Mouse (Mus musculus) MEL (cell line): ENCODE data around the gene Mprip. TPM values are rescaled to one million over a fixed set of nuclear protein-coding genes. Genes with fewer than 3 reads are reported as not detected.

Source experiments
- DNase-seq: peaks from one replicate; pipeline ENCODE4 v3.0.0; 2011; ENCODE audit warnings: low read depth, low spot score
- H3K27ac ChIP-seq: 2 replicates; pipeline ENCODE4 v1.5.1; 2012; ENCODE audit warnings: low read depth, mild to moderate bottlenecking, control low read depth, low read length, moderate library complexity; ENCODE audit not compliant: control insufficient read depth
- H3K27me3 ChIP-seq, 2 experiments: fragments of 150-350 bp in 1 of 2; sonication (generic) in 1 of 2; 2 replicates each; pipeline ENCODE4 v1.6.1; 2012; ENCODE audit warnings: low read length in 2 of 2, mild to moderate bottlenecking in 2 of 2, improper control_type of control experiment in 1 of 2, moderate library complexity in 1 of 2; ENCODE audit not compliant: insufficient read depth in 2 of 2, control insufficient read depth in 1 of 2
- H3K36me3 ChIP-seq, 2 experiments: 2 replicates each; pipeline ENCODE4 v1.6.1; 2012 to 2014; ENCODE audit warnings: low read length in 2 of 2, improper control_type of control experiment in 1 of 2, inconsistent platforms in 1 of 2, mild to moderate bottlenecking in 1 of 2; ENCODE audit not compliant: insufficient read depth in 2 of 2, control insufficient read depth in 1 of 2
- H3K4me1 ChIP-seq, 2 experiments: fragments of 150-350 bp in 1 of 2; sonication (generic) in 1 of 2; 2 replicates each; pipeline ENCODE4 v1.6.1; 2012; ENCODE audit warnings: low read length in 2 of 2, improper control_type of control experiment in 1 of 2, mild to moderate bottlenecking in 1 of 2; ENCODE audit not compliant: insufficient read depth in 2 of 2, control insufficient read depth in 1 of 2
- H3K4me3 ChIP-seq, 2 experiments: fragments of 150-350 bp in 1 of 2; sonication (generic) in 1 of 2; 2 replicates each; pipeline ENCODE4 v1.5.1; 2012; ENCODE audit warnings: low read depth in 2 of 2, low read length in 2 of 2, mild to moderate bottlenecking in 2 of 2, moderate library complexity in 2 of 2, control low read depth in 1 of 2, improper control_type of control experiment in 1 of 2; ENCODE audit not compliant: control insufficient read depth in 1 of 2, insufficient read depth in 1 of 2
- H3K79me2 ChIP-seq: 2 replicates; pipeline ENCODE4 v1.6.1; 2012; ENCODE audit warnings: mild to moderate bottlenecking, low read length, moderate library complexity; ENCODE audit not compliant: control insufficient read depth, poor library complexity, insufficient read depth
- H3K9ac ChIP-seq: 2 replicates; pipeline ENCODE4 v1.6.1; 2012; ENCODE audit warnings: low read depth, mild to moderate bottlenecking, control low read depth, low read length, moderate library complexity; ENCODE audit not compliant: control insufficient read depth, poor library complexity, severe bottlenecking
- H3K9me3 ChIP-seq: fragments of 150-350 bp; sonication (generic); replicated peaks from 2 replicates; pipeline ENCODE4 v1.6.1; 2012; ENCODE audit warnings: mild to moderate bottlenecking, low read length, improper control_type of control experiment, moderate library complexity; ENCODE audit not compliant: insufficient read depth
- BHLHE40 ChIP-seq: IDR thresholded peaks from 2 replicates; pipeline ENCODE4 v1.6.1; 2012; ENCODE audit warnings: low read depth, mild to moderate bottlenecking, inconsistent platforms, low read length, improper control_type of control experiment, borderline replicate concordance
- CHD1 ChIP-seq: IDR thresholded peaks from 2 replicates; pipeline ENCODE4 v1.6.1; 2012; ENCODE audit warnings: low read depth, mild to moderate bottlenecking, inconsistent platforms, low read length, improper control_type of control experiment
- CHD2 ChIP-seq: IDR thresholded peaks from 2 replicates; pipeline ENCODE4 v1.6.1; 2011; ENCODE audit warnings: low read length, improper control_type of control experiment
- CTCF ChIP-seq, 3 experiments: IDR thresholded peaks in 2 of 3; conservative IDR thresholded peaks in 1 of 3; 2 replicates each; pipeline ENCODE4 v1.5.1; 2011 to 2012; ENCODE audit warnings: low read length in 3 of 3, low read depth in 2 of 3, mild to moderate bottlenecking in 2 of 3, improper control_type of control experiment in 1 of 3, inconsistent platforms in 1 of 3, mixed read lengths in 1 of 3, moderate library complexity in 1 of 3; ENCODE audit not compliant: control insufficient read depth in 1 of 3, insufficient read depth in 1 of 3, poor library complexity in 1 of 3, severe bottlenecking in 1 of 3
- E2F4 ChIP-seq: IDR thresholded peaks from 2 replicates; pipeline ENCODE4 v1.6.1; 2011; ENCODE audit warnings: low read depth, low read length, improper control_type of control experiment, borderline replicate concordance
- ELF1 ChIP-seq: IDR thresholded peaks from 2 replicates; pipeline ENCODE4 v1.6.1; 2014; ENCODE audit warnings: low read depth, mild to moderate bottlenecking, inconsistent platforms, low read length, improper control_type of control experiment, moderate library complexity
- EP300 ChIP-seq, 2 experiments: IDR thresholded peaks; 2 replicates each; pipeline ENCODE4 v1.6.1; 2011; ENCODE audit warnings: improper control_type of control experiment in 2 of 2, low read length in 2 of 2, low read depth in 1 of 2, mild to moderate bottlenecking in 1 of 2
- ETS1 ChIP-seq: IDR thresholded peaks from 2 replicates; pipeline ENCODE4 v1.6.1; 2012; ENCODE audit warnings: low read depth, mild to moderate bottlenecking, inconsistent platforms, low read length, improper control_type of control experiment, moderate library complexity
- GABPA ChIP-seq: IDR thresholded peaks from 2 replicates; pipeline ENCODE4 v1.6.1; 2012; ENCODE audit warnings: low read depth, mild to moderate bottlenecking, inconsistent platforms, low read length, improper control_type of control experiment, moderate library complexity
- GATA1 ChIP-seq: IDR thresholded peaks from 2 replicates; pipeline ENCODE4 v1.6.1; 2011; ENCODE audit warnings: low read depth, low read length, improper control_type of control experiment
- HCFC1 ChIP-seq: IDR thresholded peaks from 2 replicates; pipeline ENCODE4 v1.6.1; 2012; ENCODE audit warnings: low read depth, mild to moderate bottlenecking, inconsistent platforms, low read length, improper control_type of control experiment, moderate library complexity
- JUND ChIP-seq: IDR thresholded peaks from 2 replicates; pipeline ENCODE4 v1.6.1; 2011; ENCODE audit warnings: low read depth, mild to moderate bottlenecking, improper control_type of control experiment, low read length
- KAT2A ChIP-seq: conservative IDR thresholded peaks from 2 replicates; pipeline ENCODE4 v1.6.1; 2012; ENCODE audit warnings: low read depth, low read length, improper control_type of control experiment, inconsistent platforms
- MAFK ChIP-seq: IDR thresholded peaks from 2 replicates; pipeline ENCODE4 v1.6.1; 2011; ENCODE audit warnings: low read depth, mild to moderate bottlenecking, low read length, improper control_type of control experiment, borderline replicate concordance
- MAZ ChIP-seq: IDR thresholded peaks from 2 replicates; pipeline ENCODE4 v1.6.1; 2012; ENCODE audit warnings: low read depth, mild to moderate bottlenecking, inconsistent platforms, low read length, improper control_type of control experiment
- MEF2A ChIP-seq: IDR thresholded peaks from 2 replicates; pipeline ENCODE4 v1.6.1; 2014; ENCODE audit warnings: low read depth, mild to moderate bottlenecking, inconsistent platforms, low read length, improper control_type of control experiment; ENCODE audit not compliant: poor library complexity, insufficient replicate concordance, severe bottlenecking; ENCODE audit errors: extremely low read depth
- MXI1 ChIP-seq: IDR thresholded peaks from 2 replicates; pipeline ENCODE4 v1.6.1; 2011; ENCODE audit warnings: mild to moderate bottlenecking, low read depth, low read length, improper control_type of control experiment
- MYB ChIP-seq: IDR thresholded peaks from 2 replicates; pipeline ENCODE4 v1.6.1; 2011; ENCODE audit warnings: mild to moderate bottlenecking, low read depth, low read length, improper control_type of control experiment
- MYC ChIP-seq: IDR thresholded peaks from 2 replicates; pipeline ENCODE4 v1.6.1; 2011; ENCODE audit warnings: low read depth, mild to moderate bottlenecking, low read length, improper control_type of control experiment, moderate library complexity
- NELFE ChIP-seq: IDR thresholded peaks from 2 replicates; pipeline ENCODE4 v1.6.1; 2011; ENCODE audit warnings: low read depth, low read length, improper control_type of control experiment
- NRF1 ChIP-seq: IDR thresholded peaks from 2 replicates; pipeline ENCODE4 v1.6.1; 2014; ENCODE audit warnings: low read depth, mild to moderate bottlenecking, inconsistent platforms, low read length, improper control_type of control experiment, moderate library complexity; ENCODE audit not compliant: poor library complexity, insufficient read depth, severe bottlenecking
- POLR2A ChIP-seq, 2 experiments: IDR thresholded peaks; 2 replicates each; pipeline ENCODE4 v1.6.1; 2011 to 2012; ENCODE audit warnings: low read length in 2 of 2, mild to moderate bottlenecking in 2 of 2, control low read depth in 1 of 2, improper control_type of control experiment in 1 of 2, low read depth in 1 of 2, moderate library complexity in 1 of 2; ENCODE audit not compliant: control insufficient read depth in 1 of 2, insufficient read depth in 1 of 2, poor library complexity in 1 of 2
- POLR2AphosphoS2 ChIP-seq: IDR thresholded peaks from 2 replicates; pipeline ENCODE4 v1.6.1; 2011; ENCODE audit warnings: low read length, improper control_type of control experiment
- RAD21 ChIP-seq: IDR thresholded peaks from 2 replicates; pipeline ENCODE4 v1.6.1; 2011; ENCODE audit warnings: mild to moderate bottlenecking, low read depth, low read length, improper control_type of control experiment
- RCOR1 ChIP-seq: IDR thresholded peaks from 2 replicates; pipeline ENCODE4 v1.6.1; 2012; ENCODE audit warnings: low read depth, mild to moderate bottlenecking, inconsistent platforms, low read length, improper control_type of control experiment
- SIN3A ChIP-seq: IDR thresholded peaks from 2 replicates; pipeline ENCODE4 v1.6.1; 2012; ENCODE audit warnings: low read length, improper control_type of control experiment, inconsistent platforms
- SMC3 ChIP-seq: IDR thresholded peaks from 2 replicates; pipeline ENCODE4 v1.6.1; 2011; ENCODE audit warnings: low read depth, low read length, improper control_type of control experiment
- TBP ChIP-seq: IDR thresholded peaks from 2 replicates; pipeline ENCODE4 v1.8.0; 2011; ENCODE audit warnings: low read depth, low read length, improper control_type of control experiment
- USF2 ChIP-seq, 2 experiments: IDR thresholded peaks; 2 replicates each; pipeline ENCODE4 v1.6.1; 2011 to 2012; ENCODE audit warnings: improper control_type of control experiment in 2 of 2, low read length in 2 of 2, borderline replicate concordance in 1 of 2, inconsistent platforms in 1 of 2, low read depth in 1 of 2, mild to moderate bottlenecking in 1 of 2; ENCODE audit not compliant: insufficient read depth in 1 of 2
- ZC3H11A ChIP-seq: IDR thresholded peaks from 2 replicates; pipeline ENCODE4 v1.6.1; 2012; ENCODE audit warnings: low read depth, mild to moderate bottlenecking, inconsistent platforms, low read length, improper control_type of control experiment
- ZKSCAN1 ChIP-seq: IDR thresholded peaks from 2 replicates; pipeline ENCODE4 v1.6.1; 2012; ENCODE audit warnings: low read depth, mild to moderate bottlenecking, inconsistent platforms, low read length, improper control_type of control experiment, moderate library complexity
- polyA plus RNA-seq, 2 experiments: library from polyadenylated mRNA; stranded (reverse) in 1 of 2; unstranded in 1 of 2; fragments of >175 nt in 1 of 2; fragments of >200 nt in 1 of 2; gene quantifications; 2 replicates each; pipeline versions ENCODE4 v1.2.1 to v1.2.4; 2012; ENCODE audit warnings: low replicate concordance in 2 of 2, low read depth in 1 of 2; ENCODE audit not compliant: insufficient read length in 2 of 2, insufficient read depth in 1 of 2, missing spikeins in 1 of 2
- total RNA-seq: library from RNA; depleted of rRNA; stranded (reverse); fragments of 300-350 nt; gene quantifications from 2 replicates; pipeline ENCODE4 v1.2.3, GENCODE M21; 2012

The Mprip gene
- total and polyA plus RNA-seq, 3 experiments: 103 to 174 (median 142) TPM

DNA sequence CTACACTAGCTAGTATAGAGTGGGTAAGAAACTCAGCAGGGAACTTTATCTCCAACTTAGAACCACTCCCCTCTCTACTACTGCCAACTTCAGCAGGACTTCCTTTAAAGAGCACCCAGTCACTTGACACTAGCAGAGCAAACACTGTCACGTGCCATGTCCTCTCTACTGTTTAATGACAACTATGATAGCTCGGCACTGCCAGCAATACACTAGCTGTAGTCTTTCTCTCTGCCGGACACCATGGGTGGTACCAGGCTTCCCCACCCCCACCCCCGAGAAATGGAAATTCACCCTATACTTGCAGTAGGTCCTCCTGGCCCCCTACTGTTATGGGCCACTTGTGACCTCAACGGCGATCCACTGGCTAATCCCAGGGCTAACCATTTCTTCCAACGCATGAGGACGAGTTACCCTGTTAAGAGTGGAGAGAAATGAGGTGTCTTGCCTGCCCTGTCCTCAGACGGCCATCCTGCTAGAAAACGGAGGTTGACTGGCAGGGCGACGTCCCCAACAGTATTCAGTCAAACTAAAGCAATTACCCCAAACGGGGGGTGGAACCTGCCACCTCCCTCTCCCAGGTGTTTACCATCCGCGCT lies 148.1 kb downstream of the Mprip start (continued):
- TF ChIP-seq ELF1 (peak; percentile 80), POLR2A (IDR thresholded peaks at IDR 0.05; ENCODE audit: control insufficient read depth in 1 of 2, insufficient read depth in 1 of 2, low read depth in 1 of 2, low read length in 2 of 2, poor library complexity in 1 of 2) (no peak; a peak in 1 of 4 replicates), MAZ (0 out of 2 replicates have a peak, but pooled peaks have one; percentile 42)

DNA sequence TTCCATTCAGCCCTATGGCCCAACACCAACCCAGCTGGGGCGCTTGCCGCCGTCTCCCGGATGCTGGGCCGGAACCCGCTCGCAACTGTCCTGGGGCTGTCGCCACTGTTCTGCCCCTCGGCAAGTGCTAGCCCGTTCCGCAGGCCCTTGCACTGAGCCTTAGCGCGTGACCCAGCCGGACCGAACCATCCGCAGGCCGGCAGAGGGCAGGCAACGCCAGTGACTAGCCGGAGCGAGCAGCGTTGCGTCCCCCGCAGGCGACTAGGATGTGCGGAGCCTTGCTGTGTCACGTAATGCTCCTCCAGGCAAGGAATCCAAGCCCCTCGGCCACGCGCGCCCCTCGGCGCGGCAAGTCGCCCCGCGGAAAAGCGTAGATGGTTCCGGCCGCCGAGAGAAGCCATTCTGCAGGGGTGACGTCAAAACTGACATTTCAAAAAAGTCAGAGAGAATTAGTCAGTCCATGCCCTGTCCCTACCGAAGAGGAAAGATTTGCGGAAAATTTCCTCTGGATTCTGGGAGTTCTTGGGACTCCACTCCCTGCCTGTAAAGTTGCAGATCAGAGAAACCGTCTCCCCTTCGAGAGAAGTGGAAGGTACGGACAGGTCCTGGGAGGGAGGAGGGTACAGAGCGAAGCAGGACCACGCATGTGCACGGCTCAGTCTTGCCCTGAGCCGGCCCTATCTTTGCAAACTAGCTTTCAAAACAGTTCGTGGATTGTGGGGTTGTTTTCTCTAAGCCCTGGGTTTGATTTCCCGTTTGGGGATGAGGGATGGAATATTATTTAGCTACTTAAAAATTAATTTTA lies 148.8 kb downstream of the Mprip start, which contains the start of gene Flcn:
Gene Flcn (minus strand): TSS at position 347 of the 805 bp plus-strand sequence.
- Histone ChIP-seq H3K4me3 (peak within 1 kb of the TSS; percentile 64 to 88), H3K4me1 (peaks cover 3 to 12% of the 10 kb centered on the region in 2 experiments; a peak in 3 of 4 replicates), H3K79me2 (peaks cover 17% of the 10 kb centered on the region), H3K27me3 (no peaks in the 10 kb centered on the region), H3K36me3 (peaks cover 0 to 7% of the 10 kb centered on the region in 2 experiments; a peak in 3 of 4 replicates), H3K9me3 (no peaks in the 10 kb centered on the region), H3K9ac (peak within 1 kb of the TSS; percentile 96), H3K27ac (peak within 1 kb of the TSS; percentile 94)
- peak; percentile 97 for DNase-seq
- TF ChIP-seq MAZ (peak; percentile 80; the same call in 1 of the 2 replicates), USF2 (IDR thresholded peaks at IDR 0.05; ENCODE audit: borderline replicate concordance in 1 of 2, insufficient read depth in 1 of 2, low read depth in 1 of 2, low read length in 2 of 2) (0 out of 4 replicates have a peak, but pooled peaks of 1 of the 2 experiments have one; percentile 28), E2F4 (no peak), JUND (no peak), CTCF (IDR thresholded peaks at IDR 0.05 in 2 of 3, conservative IDR thresholded peaks at IDR 0.05 in 1 of 3; ENCODE audit: control insufficient read depth in 1 of 3, insufficient read depth in 1 of 3, low read depth in 2 of 3, low read length in 3 of 3, poor library complexity in 1 of 3, severe bottlenecking in 1 of 3) (no peak), BHLHE40 (0 out of 2 replicates have a peak, but pooled peaks have one; percentile 78), MYB (no peak), TBP (peak; percentile 88), RCOR1 (0 out of 2 replicates have a peak, but pooled peaks have one; percentile 9), MEF2A (peak; percentile 39; the same call in 1 of the 2 replicates), NELFE (peak; percentile 87), CHD1 (peak; percentile 100), ETS1 (peak; percentile 47; the same call in 1 of the 2 replicates), MAFK (no peak), RAD21 (no peak), SMC3 (no peak), NRF1 (peak; percentile 88), HCFC1 (peak; percentile 87), EP300 (IDR thresholded peaks at IDR 0.05; ENCODE audit: low read depth in 1 of 2, low read length in 2 of 2) (peak in 1 of 2 experiments; percentile 8; a peak in 1 of 4 replicates), ELF1 (peak; percentile 62; the same call in 1 of the 2 replicates), POLR2AphosphoS2 (peak; percentile 95), ZKSCAN1 (no peak), KAT2A (no peak; the same call in 1 of the 2 replicates), CHD2 (no peak), GABPA (no peak; the same call in 1 of the 2 replicates), GATA1 (peak; percentile 32; the same call in 1 of the 2 replicates), SIN3A (peak; percentile 98), MYC (peak; percentile 86), POLR2A (IDR thresholded peaks at IDR 0.05; ENCODE audit: control insufficient read depth in 1 of 2, insufficient read depth in 1 of 2, low read depth in 1 of 2, low read length in 2 of 2, poor library complexity in 1 of 2) (peak; percentile 65 to 95), ZC3H11A (no peak), MXI1 (peak; percentile 17; the same call in 1 of the 2 replicates)
